Mouse (Mus musculus): ENCODE measurements at regions not wholly inside any gene's neighbourhood (a gene's known extent, or its start where the extent isn't known, plus 50 kb on each side); places are given as distances from the start of the nearest gene placed in this dataset.

DNA sequence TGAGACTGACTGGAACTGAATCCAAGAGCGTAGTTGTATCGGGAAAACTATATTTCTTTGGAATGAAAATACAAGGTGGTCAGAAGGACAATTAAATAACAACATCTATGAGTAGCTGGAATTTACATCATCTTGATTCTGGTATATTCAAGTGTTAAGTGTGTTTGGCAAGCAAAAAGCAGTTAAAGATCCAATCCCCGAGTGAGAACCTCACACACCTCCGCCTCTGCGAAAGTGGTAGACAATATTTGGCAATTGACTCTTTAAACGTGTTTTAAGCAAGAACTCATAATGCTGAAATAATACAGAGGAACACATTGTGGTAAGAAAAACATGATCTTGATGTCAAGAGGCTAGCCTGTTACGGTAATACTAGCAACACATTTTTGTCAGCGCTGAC is 231.2 kb upstream of the Dab2 start:
- Histone ChIP-seq H3K36me3 (ENCODE audit: control insufficient read depth, insufficient read depth, low read length) (no peaks in the 10 kb centered on the region), H3K27ac (ENCODE audit: insufficient read depth, low read depth, low read length) (no peak overlapping the region), H3K27me3 (replicated peaks; ENCODE audit: control insufficient read depth, insufficient read depth, low read length) (no peaks in the 10 kb centered on the region), H3K4me1 (ENCODE audit: control insufficient read depth, insufficient read depth, low read length) (no peaks in the 10 kb centered on the region), H3K4me3 (ENCODE audit: insufficient read depth, low read depth, low read length) (no peak overlapping the region)
- TF ChIP-seq POLR2A (IDR thresholded peaks at IDR 0.05; ENCODE audit: low read depth, low read length) = no peak
- TF ChIP-seq CTCF (conservative IDR thresholded peaks at IDR 0.05; ENCODE audit: insufficient read depth, insufficient read length, low read depth, low read length) = no peak
- no peak for DNase-seq
- 92% methylated on average over 8 of the region's 8 CpGs for WGBS

DNA sequence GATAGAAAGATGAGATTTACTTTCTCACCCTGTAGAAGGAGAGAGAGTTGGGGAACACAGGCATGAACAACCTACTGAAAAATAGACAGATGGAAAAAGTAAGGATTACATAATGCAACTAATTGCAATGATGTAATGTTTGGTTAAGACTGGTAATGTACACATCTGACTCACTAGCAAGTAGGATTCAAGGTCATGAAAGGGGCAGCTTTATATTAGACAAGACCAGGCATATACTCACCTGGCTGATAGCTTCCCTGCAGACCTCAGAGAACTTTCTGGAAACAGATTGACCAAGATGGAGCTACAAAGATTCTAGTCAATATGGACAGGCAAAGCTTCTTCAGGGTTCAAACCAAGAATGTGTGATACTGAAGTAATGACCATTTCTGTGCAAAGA is 227.7 kb upstream of the Dab2 start:
- H3K4me3 ChIP-seq (ENCODE audit: insufficient read depth, low read depth, low read length) = no peak overlapping the region
- no peaks in the 10 kb centered on the region for H3K36me3 ChIP-seq (ENCODE audit: control insufficient read depth, insufficient read depth, low read length)
- no peaks in the 10 kb centered on the region for H3K4me1 ChIP-seq (ENCODE audit: control insufficient read depth, insufficient read depth, low read length)
- no peaks in the 10 kb centered on the region for H3K27me3 ChIP-seq (replicated peaks; ENCODE audit: control insufficient read depth, insufficient read depth, low read length)
- H3K27ac ChIP-seq (ENCODE audit: insufficient read depth, low read depth, low read length) = no peak overlapping the region
- TF ChIP-seq POLR2A (IDR thresholded peaks at IDR 0.05; ENCODE audit: low read depth, low read length) (no peak), CTCF (conservative IDR thresholded peaks at IDR 0.05; ENCODE audit: insufficient read depth, insufficient read length, low read depth, low read length) (no peak)
- DNase-seq = no peak

DNA sequence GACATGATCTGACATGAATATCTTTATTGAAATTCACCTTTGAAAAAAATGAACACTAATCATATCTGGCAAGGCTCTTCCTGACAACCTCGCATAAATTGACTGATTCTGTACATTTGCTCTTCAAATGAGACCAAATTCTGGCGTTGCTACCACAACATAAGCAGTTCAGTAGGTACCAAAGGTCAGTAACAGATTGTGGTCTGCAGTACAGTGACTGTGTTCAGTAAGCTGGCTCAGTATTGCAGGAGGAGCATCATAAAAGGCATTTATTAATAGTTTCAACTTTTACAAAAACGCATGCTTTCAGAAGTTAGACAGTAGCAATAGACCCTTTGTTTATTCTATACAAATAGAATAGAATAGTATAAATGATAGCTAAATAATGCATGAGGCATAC is 226.7 kb upstream of the Dab2 start:
- no peak overlapping the region for H3K4me3 ChIP-seq (ENCODE audit: insufficient read depth, low read depth, low read length)
- no peak for TF ChIP-seq CTCF (conservative IDR thresholded peaks at IDR 0.05; ENCODE audit: insufficient read depth, insufficient read length, low read depth, low read length)
- no peak for TF ChIP-seq POLR2A (IDR thresholded peaks at IDR 0.05; ENCODE audit: low read depth, low read length)
- no peak overlapping the region for H3K27ac ChIP-seq (ENCODE audit: insufficient read depth, low read depth, low read length)
- H3K27me3 ChIP-seq (replicated peaks; ENCODE audit: control insufficient read depth, insufficient read depth, low read length) = no peaks in the 10 kb centered on the region
- DNase-seq = no peak
- WGBS = 65% methylated on average over 3 of the region's 3 CpGs
- no peaks in the 10 kb centered on the region for H3K36me3 ChIP-seq (ENCODE audit: control insufficient read depth, insufficient read depth, low read length)
- H3K4me1 ChIP-seq (ENCODE audit: control insufficient read depth, insufficient read depth, low read length) = no peaks in the 10 kb centered on the region

DNA sequence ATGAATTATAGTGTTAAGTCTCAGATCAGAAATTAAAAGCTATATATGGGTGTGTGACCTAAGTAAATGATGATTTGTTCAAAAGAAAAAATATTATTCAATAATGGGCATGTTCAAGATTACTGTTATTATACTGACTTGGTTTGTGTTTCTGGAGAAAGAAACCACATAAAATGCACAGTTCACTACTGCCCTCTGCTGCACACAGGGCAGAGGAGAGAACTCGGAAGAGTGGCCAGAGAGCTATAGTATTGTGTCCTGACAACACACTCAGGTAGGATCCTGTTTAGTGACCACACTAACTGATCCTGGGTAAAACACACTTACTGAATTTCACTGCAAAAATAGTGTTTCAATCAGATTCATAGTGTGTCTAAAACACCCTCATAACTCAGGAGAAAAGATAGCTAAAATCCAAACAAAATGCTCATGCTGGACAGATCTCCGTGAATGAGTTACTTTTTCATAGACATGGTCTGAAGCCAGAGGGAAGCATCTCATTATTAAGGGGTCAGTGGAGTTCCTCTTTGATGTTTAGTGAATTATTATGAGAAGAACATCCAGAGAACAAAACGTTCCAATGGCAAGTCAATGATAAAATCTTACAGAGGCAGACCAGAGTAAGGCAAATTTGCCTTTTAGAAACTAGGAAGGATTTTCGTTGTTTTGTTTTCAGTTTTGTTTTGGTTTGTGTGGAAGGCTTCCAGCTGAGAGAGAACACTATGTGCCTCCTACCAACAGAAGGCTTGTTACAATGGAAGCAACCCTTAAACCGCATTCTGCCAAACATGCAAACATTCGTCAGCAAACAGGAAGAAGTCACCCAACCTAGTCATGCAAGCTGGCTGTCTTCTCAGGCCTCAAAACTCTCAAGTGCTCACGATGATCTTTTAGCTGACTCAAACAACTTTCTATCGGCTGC is 218.6 kb upstream of the Dab2 start:
- peak overlapping the region; percentile 39; the same call in 1 of the 2 replicates for H3K27ac ChIP-seq (ENCODE audit: insufficient read depth, low read depth, low read length)
- DNase-seq = peak; percentile 71
- TF ChIP-seq CTCF (conservative IDR thresholded peaks at IDR 0.05; ENCODE audit: insufficient read depth, insufficient read length, low read depth, low read length) (peak; percentile 83), POLR2A (IDR thresholded peaks at IDR 0.05; ENCODE audit: low read depth, low read length) (no peak)
- WGBS = 22% methylated on average over 8 of the region's 8 CpGs
- no peak overlapping the region for H3K4me3 ChIP-seq (ENCODE audit: insufficient read depth, low read depth, low read length)
- no peaks in the 10 kb centered on the region for H3K36me3 ChIP-seq (ENCODE audit: control insufficient read depth, insufficient read depth, low read length)
- no peaks in the 10 kb centered on the region for H3K27me3 ChIP-seq (replicated peaks; ENCODE audit: control insufficient read depth, insufficient read depth, low read length)
- H3K4me1 ChIP-seq (ENCODE audit: control insufficient read depth, insufficient read depth, low read length) = no peaks in the 10 kb centered on the region

DNA sequence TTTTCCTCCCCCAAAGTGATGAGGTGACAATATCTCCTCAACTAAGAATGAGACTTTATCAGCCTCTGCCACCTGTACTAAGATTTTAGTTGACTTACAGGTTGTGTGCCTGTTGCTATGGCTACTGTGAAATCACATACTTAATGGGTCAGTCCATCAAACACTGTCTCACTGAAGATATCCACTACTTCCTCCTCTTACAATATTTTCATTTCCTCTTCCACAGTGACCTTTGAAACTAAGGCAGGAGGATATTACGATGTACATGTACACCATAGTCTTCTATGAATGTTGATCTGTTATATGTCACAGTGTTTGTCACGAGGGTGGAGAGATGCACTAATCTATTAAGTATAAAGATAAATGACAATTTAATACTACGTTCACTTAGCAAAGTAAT is 212.4 kb upstream of the Dab2 start:
- Histone ChIP-seq H3K4me1 (ENCODE audit: control insufficient read depth, insufficient read depth, low read length) (no peaks in the 10 kb centered on the region), H3K36me3 (ENCODE audit: control insufficient read depth, insufficient read depth, low read length) (no peaks in the 10 kb centered on the region), H3K27me3 (replicated peaks; ENCODE audit: control insufficient read depth, insufficient read depth, low read length) (no peaks in the 10 kb centered on the region), H3K27ac (ENCODE audit: insufficient read depth, low read depth, low read length) (no peak overlapping the region), H3K4me3 (ENCODE audit: insufficient read depth, low read depth, low read length) (no peak overlapping the region)
- WGBS = 83% methylated on average over 3 of the region's 3 CpGs
- DNase-seq = no peak
- TF ChIP-seq POLR2A (IDR thresholded peaks at IDR 0.05; ENCODE audit: low read depth, low read length) = no peak
- TF ChIP-seq CTCF (conservative IDR thresholded peaks at IDR 0.05; ENCODE audit: insufficient read depth, insufficient read length, low read depth, low read length) = no peak

DNA sequence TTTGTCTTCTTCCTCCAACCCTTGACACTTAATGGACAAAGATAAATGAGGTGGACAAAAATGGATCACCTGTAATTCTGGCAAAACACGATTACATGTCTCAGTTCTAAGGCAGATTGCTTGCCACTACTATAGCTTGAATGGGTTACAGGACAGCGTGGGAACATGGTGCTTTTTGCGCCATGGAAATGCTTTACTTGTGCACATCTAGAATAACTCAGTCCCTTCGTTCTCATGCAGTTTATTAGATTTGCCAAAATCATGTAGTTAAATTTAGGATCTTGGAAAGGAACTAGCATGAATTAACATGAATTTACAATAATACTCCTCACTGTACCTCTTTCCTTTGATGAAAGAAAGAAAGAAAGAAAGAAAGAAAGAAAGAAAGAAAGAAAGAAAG is 211.1 kb upstream of the Dab2 start:
- 87% methylated on average over 4 of the region's 4 CpGs for WGBS
- Histone ChIP-seq H3K4me3 (ENCODE audit: insufficient read depth, low read depth, low read length) (no peak overlapping the region), H3K36me3 (ENCODE audit: control insufficient read depth, insufficient read depth, low read length) (no peaks in the 10 kb centered on the region), H3K27ac (ENCODE audit: insufficient read depth, low read depth, low read length) (no peak overlapping the region), H3K27me3 (replicated peaks; ENCODE audit: control insufficient read depth, insufficient read depth, low read length) (no peaks in the 10 kb centered on the region), H3K4me1 (ENCODE audit: control insufficient read depth, insufficient read depth, low read length) (no peaks in the 10 kb centered on the region)
- no peak for TF ChIP-seq POLR2A (IDR thresholded peaks at IDR 0.05; ENCODE audit: low read depth, low read length)
- no peak for TF ChIP-seq CTCF (conservative IDR thresholded peaks at IDR 0.05; ENCODE audit: insufficient read depth, insufficient read length, low read depth, low read length)
- no peak for DNase-seq

DNA sequence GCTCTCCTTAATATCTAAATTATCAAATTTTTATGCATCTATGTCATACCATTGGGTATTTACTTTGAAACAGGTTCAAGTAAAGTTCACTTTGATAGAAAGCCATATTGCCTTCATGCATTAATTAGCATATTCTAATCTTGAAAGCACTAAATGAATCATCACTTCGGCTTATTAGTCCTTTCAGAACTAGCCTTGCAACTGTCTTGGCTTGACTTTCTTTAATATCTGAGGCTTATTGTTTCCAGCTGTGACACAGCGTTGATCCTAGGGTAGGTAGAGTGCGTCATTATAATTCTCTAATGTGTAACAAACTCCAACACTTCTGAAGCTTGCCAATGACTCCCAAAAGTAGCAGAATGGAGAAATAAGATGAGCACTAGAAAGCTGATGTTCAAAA is 169.9 kb upstream of the Dab2 start:
- DNase-seq = no peak
- no peak for TF ChIP-seq CTCF (conservative IDR thresholded peaks at IDR 0.05; ENCODE audit: insufficient read depth, insufficient read length, low read depth, low read length)
- TF ChIP-seq POLR2A (IDR thresholded peaks at IDR 0.05; ENCODE audit: low read depth, low read length) = no peak
- 79% methylated on average over 3 of the region's 3 CpGs for WGBS
- Histone ChIP-seq H3K4me1 (ENCODE audit: control insufficient read depth, insufficient read depth, low read length) (no peaks in the 10 kb centered on the region), H3K27me3 (replicated peaks; ENCODE audit: control insufficient read depth, insufficient read depth, low read length) (no peaks in the 10 kb centered on the region), H3K36me3 (ENCODE audit: control insufficient read depth, insufficient read depth, low read length) (no peaks in the 10 kb centered on the region), H3K27ac (ENCODE audit: insufficient read depth, low read depth, low read length) (no peak overlapping the region), H3K4me3 (ENCODE audit: insufficient read depth, low read depth, low read length) (no peak overlapping the region)

All from kidney, adult 2 months (tissue).